Mouse (Mus musculus) layer of hippocampus, adult 9-11 months (tissue): ENCODE measurements at regions not wholly inside any gene's neighbourhood (a gene's known extent, or its start where the extent isn't known, plus 50 kb on each side); places are given as distances from the start of the nearest gene placed in this dataset.

Source experiments
- DNase-seq: peaks from one replicate; pipeline ENCODE4 v3.0.0; 2022

GRCm38 (mm10) chr13:57365096-57365495, 469.3 kb upstream of the Trpc7 start:
- DNase-seq, result no peak

GRCm38 (mm10) chr13:57364396-57364795, 468.6 kb upstream of the Trpc7 start:
- DNase-seq, result no peak

GRCm38 (mm10) chr13:57362563-57362962, 466.8 kb upstream of the Trpc7 start:
- no peak for DNase-seq

GRCm38 (mm10) chr13:57361286-57361685, 465.5 kb upstream of the Trpc7 start:
- no peak for DNase-seq

GRCm38 (mm10) chr13:57354606-57355005, 458.8 kb upstream of the Trpc7 start:
- DNase-seq, result no peak

GRCm38 (mm10) chr13:57353976-57354375, 458.2 kb upstream of the Trpc7 start:
- no peak for DNase-seq

- no peak for DNase-seq
These were observed 455.0 kb upstream of the Trpc7 start for GRCm38 (mm10) chr13:57350828-57351227.

GRCm38 (mm10) chr13:57338676-57339075, 442.9 kb upstream of the Trpc7 start:
- DNase-seq, result no peak

- DNase-seq, result no peak
These were observed 440.8 kb upstream of the Trpc7 start for GRCm38 (mm10) chr13:57336596-57336995.

GRCm38 (mm10) chr13:57332976-57333375, 437.2 kb upstream of the Trpc7 start:
- no peak for DNase-seq

- DNase-seq, result no peak
These were observed 436.1 kb upstream of the Trpc7 start for GRCm38 (mm10) chr13:57331868-57332267.

GRCm38 (mm10) chr13:57325306-57325925, 429.6 kb upstream of the Trpc7 start:
- DNase-seq, result no peak

- DNase-seq, result no peak
These were observed 420.6 kb upstream of the Trpc7 start for GRCm38 (mm10) chr13:57316211-57317005.

- no peak for DNase-seq
These were observed 418.7 kb upstream of the Trpc7 start for GRCm38 (mm10) chr13:57314512-57314911.

GRCm38 (mm10) chr13:57313731-57314130, 417.9 kb upstream of the Trpc7 start:
- DNase-seq, result no peak

- no peak for DNase-seq
These were observed 415.4 kb upstream of the Trpc7 start for GRCm38 (mm10) chr13:57311235-57311634.

GRCm38 (mm10) chr13:57309618-57310017, 413.8 kb upstream of the Trpc7 start:
- DNase-seq, result no peak

GRCm38 (mm10) chr13:57307971-57308903, 412.4 kb upstream of the Trpc7 start:
- no peak for DNase-seq

- no peak for DNase-seq
These were observed 409.8 kb upstream of the Trpc7 start for GRCm38 (mm10) chr13:57305586-57305985.

- DNase-seq, result no peak
These were observed 408.0 kb upstream of the Trpc7 start for GRCm38 (mm10) chr13:57303805-57304204.

GRCm38 (mm10) chr13:57291737-57292490, 396.1 kb upstream of the Trpc7 start:
- DNase-seq, result no peak

GRCm38 (mm10) chr13:57286168-57286567, 390.4 kb upstream of the Trpc7 start:
- no peak for DNase-seq

GRCm38 (mm10) chr13:57282816-57283215, 387.0 kb upstream of the Trpc7 start:
- no peak for DNase-seq
